Mouse (Mus musculus) lung, postnatal 0 days (tissue): Measurements from ENCODE around the gene Gm45234.

Experiments used
- CTCF ChIP-seq: IDR thresholded peaks from 2 replicates; pipeline ENCODE4 v1.5.1; 2016; ENCODE audit warnings: antibody characterized with exemption, mild to moderate bottlenecking
- EP300 ChIP-seq: IDR thresholded peaks from 2 replicates; pipeline ENCODE4 v1.6.1; 2016; ENCODE audit warnings: antibody characterized with exemption, mild to moderate bottlenecking, control low read depth

DNA sequence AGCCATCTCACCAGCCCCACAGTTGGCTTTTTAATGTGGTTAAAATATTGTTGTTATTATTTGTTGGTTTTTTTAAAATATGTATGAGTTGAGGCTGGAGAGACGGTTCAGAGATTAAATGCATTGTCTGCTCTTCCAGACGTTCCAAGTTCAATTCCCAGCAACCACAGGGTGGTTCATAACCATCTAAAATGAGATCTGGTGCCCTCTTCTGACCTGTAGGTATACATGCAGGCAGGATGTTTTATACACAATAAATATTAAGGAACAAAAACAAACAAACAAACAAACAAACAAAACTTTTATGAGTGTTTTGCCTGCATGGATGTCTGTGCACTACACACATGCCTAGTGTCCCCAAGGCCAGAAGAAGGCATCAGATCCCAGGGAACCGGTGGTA is 47.2 kb upstream of the Gm45234 start:
- no peak for TF ChIP-seq CTCF
- no peak for TF ChIP-seq EP300
